In the genomic region with DNA sequence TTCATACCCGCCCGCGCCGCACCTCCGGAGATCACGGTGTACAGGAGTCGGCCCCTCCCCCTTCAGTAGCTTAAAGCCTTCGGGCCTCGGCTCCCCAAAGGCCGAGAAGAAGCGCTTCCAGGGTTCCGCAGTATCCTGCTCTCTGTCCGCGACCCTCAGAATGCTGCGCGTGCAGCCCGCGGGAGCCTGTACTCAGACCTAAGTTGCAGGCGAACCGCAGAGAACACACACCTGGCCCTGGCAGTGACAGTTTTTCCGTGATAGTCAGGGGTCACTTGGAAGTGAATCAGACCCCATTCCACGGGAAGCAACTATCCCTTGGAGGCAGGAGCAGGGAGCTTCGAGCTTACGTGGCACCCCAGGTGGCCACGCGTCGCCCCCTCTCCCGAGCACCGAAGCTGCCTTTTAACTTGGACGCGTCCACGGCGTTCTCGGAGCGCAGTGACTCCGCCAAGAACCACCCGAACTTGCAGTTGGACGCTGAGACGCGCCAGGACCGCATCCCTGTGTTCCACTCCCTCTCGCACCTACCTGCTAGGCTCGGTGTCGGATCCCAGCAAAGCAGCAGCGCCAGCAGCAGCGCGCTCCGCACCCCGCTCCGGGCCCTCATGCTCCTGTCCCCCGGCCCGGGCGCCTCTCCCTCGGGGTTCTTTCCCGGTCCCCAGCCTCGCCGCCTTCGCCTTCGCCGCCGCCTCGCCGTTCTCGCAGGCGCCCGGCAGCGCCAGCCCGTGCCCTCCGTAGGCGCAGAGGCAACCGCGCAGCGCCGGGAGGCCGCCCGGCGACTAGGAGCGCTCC, we compare ENCODE assay signal across 9 mouse cellular contexts. TPM values are rescaled to one million over a fixed set of nuclear protein-coding genes. Genes with fewer than 3 reads are reported as not detected.
DNase-seq lines count a peak whose midpoint lies in the region; ATAC-seq and TF ChIP-seq lines count a peak whose summit lies in the region.
"Had no signal": no experiment of that assay in that cellular context is flagged by ENCODE, and none has a peak within 500 bp of the region (broad histone marks: within the 10 kb centered on the region; RNA-seq: fewer than 3 reads in every experiment).

No protein-coding gene starts in this region.

- H3K4me2 ChIP-seq in embryonic facial prominence, embryonic 13.5 days = peak overlapping the region; percentile 94
- H3K4me2 ChIP-seq in midbrain, embryonic 11.5 days = peak overlapping the region; percentile 97

- H3K9ac ChIP-seq in embryonic facial prominence, embryonic 13.5 days = peak overlapping the region; percentile 87
- peak overlapping the region; percentile 65 for H3K9ac ChIP-seq in midbrain, embryonic 11.5 days (ENCODE audit: low read length)

- no peaks in the 10 kb centered on the region for H3K36me3 ChIP-seq in erythroblast, embryonic 14.5 days (ENCODE audit: control insufficient read depth)
- H3K36me3 ChIP-seq in E14TG2a.4 (ENCODE audit: insufficient read depth, low read length) = no peaks in the 10 kb centered on the region
- no peaks in the 10 kb centered on the region for H3K36me3 ChIP-seq in embryonic facial prominence, embryonic 13.5 days
- no peaks in the 10 kb centered on the region for H3K36me3 ChIP-seq in midbrain, embryonic 11.5 days (ENCODE audit: control insufficient read depth, insufficient read depth, low read length)

- H3K4me3 ChIP-seq in erythroblast, embryonic 14.5 days (replicated peaks) = peak overlapping the region; percentile 36
- peak overlapping the region; percentile 85 for H3K4me3 ChIP-seq in E14TG2a.4 (replicated peaks; ENCODE audit: low read length)
- peak overlapping the region; percentile 75 for H3K4me3 ChIP-seq in embryonic facial prominence, embryonic 13.5 days
- peak overlapping the region; percentile 56 for H3K4me3 ChIP-seq in midbrain, embryonic 11.5 days (ENCODE audit: low read depth, low read length)

- peak; percentile 30 for DNase-seq in induced T-regulatory cell, adult 2 months (ENCODE audit: low read depth)
- peak; percentile 94 for DNase-seq in midbrain, embryonic 11.5 days (ENCODE audit: low spot score, missing footprints)
- DNase-seq in layer of hippocampus, adult 9-11 months = no peak
- DNase-seq in spleen, adult 12 weeks (ENCODE audit: low spot score) = no peak

- no peak for TF ChIP-seq CTCF in E14TG2a.4 (conservative IDR thresholded peaks at IDR 0.05; ENCODE audit: low read length)

- under 1% methylated on average over 76 of the region's 78 CpGs for WGBS in embryonic facial prominence, embryonic 13.5 days
- WGBS in midbrain, embryonic 11.5 days = under 1% methylated on average over 78 of the region's 78 CpGs

- H3K9me3 ChIP-seq in erythroblast, embryonic 14.5 days (ENCODE audit: control insufficient read depth, low read length) = no peaks in the 10 kb centered on the region
- H3K9me3 ChIP-seq in E14TG2a.4 (ENCODE audit: low read length) = 0 out of 2 replicates have a peak, but pooled peaks cover 5% of the 10 kb centered on the region
- H3K9me3 ChIP-seq in embryonic facial prominence, embryonic 13.5 days = no peaks in the 10 kb centered on the region
- no peaks in the 10 kb centered on the region for H3K9me3 ChIP-seq in midbrain, embryonic 11.5 days (ENCODE audit: control insufficient read depth, low read length)

- H3K27ac ChIP-seq in embryonic facial prominence, embryonic 13.5 days = peak overlapping the region; percentile 88
- peak overlapping the region; percentile 41; the same call in 1 of the 2 replicates for H3K27ac ChIP-seq in midbrain, embryonic 11.5 days (ENCODE audit: low read depth, low read length)

- ATAC-seq in erythroblast, adult 5-6 weeks (replicated peaks; ENCODE audit: low FRiP score, poor library complexity, severe bottlenecking) = no peak
- ATAC-seq in embryonic facial prominence, embryonic 13.5 days (ENCODE audit: insufficient number of reproducible peaks, insufficient read depth, low FRiP score, low TSS enrichment, low read depth) = 0 out of 2 replicates have a peak, but pooled peaks have one; percentile 4
- ATAC-seq in midbrain, embryonic 11.5 days (ENCODE audit: low FRiP score) = peak; percentile 14; the same call in 1 of the 2 replicates

- H3K4me1 ChIP-seq in erythroblast, embryonic 14.5 days (ENCODE audit: control insufficient read depth) = peaks cover 4% of the 10 kb centered on the region
- peaks cover 76% of the 10 kb centered on the region for H3K4me1 ChIP-seq in E14TG2a.4 (replicated peaks; ENCODE audit: low read depth, low read length)
- peaks cover 55% of the 10 kb centered on the region for H3K4me1 ChIP-seq in embryonic facial prominence, embryonic 13.5 days
- H3K4me1 ChIP-seq in midbrain, embryonic 11.5 days (ENCODE audit: control insufficient read depth, insufficient read depth, low read length) = peaks cover 18% of the 10 kb centered on the region

- peaks cover 84% of the 10 kb centered on the region for H3K27me3 ChIP-seq in erythroblast, embryonic 14.5 days (ENCODE audit: control insufficient read depth)
- H3K27me3 ChIP-seq in E14TG2a.4 (ENCODE audit: insufficient read depth, low read length) = peaks cover 94% of the 10 kb centered on the region
- peaks cover 58% of the 10 kb centered on the region for H3K27me3 ChIP-seq in embryonic facial prominence, embryonic 13.5 days
- H3K27me3 ChIP-seq in midbrain, embryonic 11.5 days (ENCODE audit: control insufficient read depth, insufficient read depth, low read length) = peaks cover 77% of the 10 kb centered on the region

RNA-seq across cellular contexts. Expression of a gene that starts 0.6 kb away (rescaled TPM):
- 0.01 TPM in 1 of 2 replicates, not detected in the other for polyA plus RNA-seq in erythroblast, embryonic 14.5 days (2012)
- total RNA-seq in erythroblast, adult 5-6 weeks (2015; ENCODE audit: low replicate concordance) = not detected in 2 replicates
- total RNA-seq in erythroblast, adult 5-6 weeks (2017; ENCODE audit: low replicate concordance) = not detected in 2 replicates
- 6.0 and 6.1 TPM in 2 replicates for polyA plus RNA-seq in embryonic facial prominence, embryonic 13.5 days (2015; fragmentation: Nextera tagmentation; extraction: Ambion mirVana)
- polyA plus RNA-seq in midbrain, embryonic 11.5 days (2014; fragmentation: Nextera tagmentation; extraction: Ambion mirVana) = 2.8 and 3.5 TPM in 2 replicates
- total RNA-seq: MEL had no signal

Comparison
In these comparisons a context has a peak if more than half of its experiments do, and no peak if none do; other contexts are left out.
1. DNase-seq: peak in induced T-regulatory cell, adult 2 months (single experiment) and midbrain, embryonic 11.5 days (single experiment); none in layer of hippocampus, adult 9-11 months (single experiment) and spleen, adult 12 weeks (single experiment).
2. Peak in every context shown above with its lines, with median percentiles within 50 percentile points of each other: H3K4me3 ChIP-seq.